Mouse (Mus musculus) bone marrow macrophage, adult 2 months (primary cell): ENCODE data around the gene Jade3.

Experiments used
- CTCF ChIP-seq: IDR thresholded peaks from 2 replicates; pipeline ENCODE4 v1.5.1; 2012; ENCODE audit warnings: low read depth, mild to moderate bottlenecking, low read length, moderate library complexity
- POLR2A ChIP-seq: IDR thresholded peaks from 2 replicates; pipeline ENCODE4 v1.6.1; 2012; ENCODE audit warnings: mild to moderate bottlenecking, low read depth, low read length, borderline replicate concordance

- TF ChIP-seq CTCF (no peak), POLR2A (no peak)
Measured at GRCm38 (mm10) chrX:20497682-20498081, 72.2 kb downstream of the Jade3 start.
